Mouse (Mus musculus) hindbrain, embryonic 10.5 days (tissue): Measurements from ENCODE around the gene Cnpy1. TPM values are rescaled to one million over a fixed set of nuclear protein-coding genes. Genes with fewer than 3 reads are reported as not detected.

Source experiments
- DNase-seq: peaks from one replicate; pipeline ENCODE4 v3.0.0-alpha.2; 2017; ENCODE audit warnings: low spot score
- H3K27ac ChIP-seq: fragments of 300-500 bp; sonication (generic); 2 replicates; pipeline ENCODE4 v1.5.1; 2016; ENCODE audit warnings: mild to moderate bottlenecking, moderate library complexity
- H3K27me3 ChIP-seq: fragments of 300-500 bp; sonication (generic); 2 replicates; pipeline ENCODE4 v1.6.1; 2016; ENCODE audit warnings: mild to moderate bottlenecking; ENCODE audit not compliant: poor library complexity, insufficient read depth, severe bottlenecking
- H3K36me3 ChIP-seq: fragments of 300-500 bp; sonication (generic); 2 replicates; pipeline ENCODE4 v1.6.1; 2016; ENCODE audit warnings: mild to moderate bottlenecking, moderate library complexity
- H3K4me1 ChIP-seq: fragments of 300-500 bp; sonication (generic); replicated peaks from 2 replicates; pipeline ENCODE4 v1.6.1; 2016; ENCODE audit warnings: mild to moderate bottlenecking
- H3K4me3 ChIP-seq: fragments of 300-500 bp; sonication (generic); 2 replicates; pipeline ENCODE4 v1.5.1; 2016; ENCODE audit warnings: mild to moderate bottlenecking, moderate library complexity
- H3K9me3 ChIP-seq: fragments of 300-500 bp; sonication (generic); 2 replicates; pipeline ENCODE4 v1.6.1; 2016; ENCODE audit warnings: mild to moderate bottlenecking, moderate library complexity
- WGBS: fragments of 180-500 bp; shearing (Covaris S2); methylation state at CpG from one replicate; pipeline ENCODE4 v1.1.7; 2016; 5-methylcytosine and 5-hydroxymethylcytosine counted together
- polyA plus RNA-seq: library from polyadenylated mRNA; unstranded; fragments of >200 nt; fragmentation: Nextera tagmentation; extraction: Ambion mirVana; gene quantifications from 2 replicates; pipeline ENCODE4 v1.2.1, GENCODE M21; 2016

Cnpy1 gene
- polyA plus RNA-seq, 1 experiment from 2014 or later: 46.7 TPM

DNA sequence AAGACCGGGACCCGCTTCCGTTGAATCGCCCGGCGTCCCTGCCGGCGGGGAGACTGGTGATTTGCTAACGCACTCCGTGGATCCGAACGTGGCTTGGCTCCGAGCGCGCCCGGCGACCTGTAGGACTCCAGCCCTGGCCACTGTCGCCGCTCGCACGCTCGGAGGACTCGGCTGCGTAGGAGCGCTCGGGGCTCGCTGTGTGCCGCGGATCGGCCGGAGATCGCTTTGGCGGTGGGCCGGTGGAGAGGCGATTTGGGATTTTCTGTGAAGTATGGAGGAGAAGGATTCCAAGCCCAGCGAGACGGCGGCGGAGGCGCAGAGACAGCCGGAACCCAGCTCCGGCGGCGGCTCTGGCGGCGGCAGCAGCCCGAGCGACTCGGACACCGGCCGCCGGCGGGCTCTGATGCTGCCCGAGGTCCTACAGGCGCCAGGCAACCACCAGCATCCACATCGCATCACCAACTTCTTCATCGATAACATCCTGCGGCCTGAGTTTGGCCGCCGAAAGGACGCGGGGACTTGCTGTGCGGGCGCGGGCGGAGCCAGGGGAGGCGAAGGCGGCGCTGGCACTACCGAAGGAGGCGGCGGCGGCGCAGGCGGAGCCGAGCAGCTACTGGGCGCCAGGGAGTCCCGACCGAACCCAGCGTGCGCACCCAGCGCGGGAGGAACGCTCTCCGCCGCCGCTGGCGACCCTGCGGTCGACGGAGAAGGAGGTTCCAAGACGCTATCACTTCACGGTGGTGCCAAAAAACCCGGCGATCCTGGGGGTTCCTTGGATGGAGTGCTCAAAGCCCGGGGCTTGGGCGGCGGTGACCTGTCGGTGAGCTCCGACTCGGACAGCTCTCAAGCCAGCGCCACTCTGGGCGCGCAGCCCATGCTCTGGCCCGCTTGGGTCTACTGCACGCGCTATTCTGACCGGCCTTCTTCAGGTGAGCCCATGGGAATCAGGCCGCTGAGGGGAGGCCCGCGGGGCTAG, 79.1 kb downstream of the Cnpy1 start:
- H3K27ac ChIP-seq: peak overlapping the region; percentile 93
- peak; percentile 72 for DNase-seq
- no peaks in the 10 kb centered on the region for H3K9me3 ChIP-seq
- H3K27me3 ChIP-seq: peaks cover 98% of the 10 kb centered on the region
- peaks cover 32% of the 10 kb centered on the region for H3K36me3 ChIP-seq
- H3K4me3 ChIP-seq: peak overlapping the region; percentile 69
- WGBS: under 1% methylated on average over 111 of the region's 111 CpGs
- peaks cover 54% of the 10 kb centered on the region for H3K4me1 ChIP-seq

DNA sequence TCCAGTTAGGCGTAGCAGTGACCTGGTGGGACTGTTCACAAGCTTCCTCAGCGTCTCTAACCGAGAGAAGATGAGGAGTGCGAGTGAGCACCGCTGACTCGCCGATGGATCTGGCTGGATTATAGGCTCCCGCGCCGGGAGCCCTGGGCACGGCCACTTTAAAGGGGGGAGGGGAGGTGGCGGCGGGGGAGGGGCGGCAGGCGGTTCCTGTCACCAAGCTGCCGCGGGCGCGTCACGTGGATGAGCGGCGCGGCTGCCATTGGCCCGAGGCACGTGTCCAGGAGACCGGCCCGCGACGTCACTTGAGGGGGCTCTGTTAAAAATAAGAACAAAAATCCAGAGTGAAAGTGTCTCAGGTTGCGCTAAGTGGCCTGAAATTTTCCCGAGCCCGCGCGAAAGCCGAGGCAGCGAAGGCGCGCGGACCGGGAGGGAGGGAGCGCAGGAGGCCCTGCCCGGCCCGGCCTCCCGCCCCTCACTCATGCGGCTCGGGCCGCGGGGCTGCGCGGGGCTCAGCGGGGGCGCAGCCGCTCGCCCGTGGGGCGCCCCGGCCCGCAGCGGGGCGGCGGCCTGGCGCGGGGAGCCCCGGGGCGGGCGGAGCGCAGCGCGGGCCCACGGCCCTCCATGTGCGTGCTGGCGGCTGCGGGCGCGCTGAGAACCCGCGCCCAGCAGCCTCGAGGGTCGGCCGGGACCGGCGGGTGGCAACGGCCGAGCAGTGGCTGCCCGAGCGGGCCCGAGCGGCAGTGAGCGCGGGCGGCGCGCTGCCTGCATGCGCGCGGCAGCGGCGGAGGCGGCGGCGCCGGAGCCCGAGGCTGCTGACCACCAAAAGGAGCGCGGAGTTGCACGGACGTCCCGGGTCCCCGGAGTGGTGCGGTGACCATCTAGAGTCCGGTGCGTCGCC, 80.0 kb downstream of the Cnpy1 start, which contains the start of gene En2:
TSS of gene En2 (plus strand) at position 337 of the 898 bp plus-strand sequence.
- Histone ChIP-seq H3K27me3 (peaks cover 99% of the 10 kb centered on the region), H3K9me3 (no peaks in the 10 kb centered on the region), H3K27ac (peak within 1 kb of the TSS; percentile 93), H3K4me1 (peaks cover 52% of the 10 kb centered on the region), H3K36me3 (peaks cover 26% of the 10 kb centered on the region), H3K4me3 (peak within 1 kb of the TSS; percentile 69)
- DNase-seq: peak; percentile 90
- WGBS: 3% methylated on average over 113 of the region's 113 CpGs

DNA sequence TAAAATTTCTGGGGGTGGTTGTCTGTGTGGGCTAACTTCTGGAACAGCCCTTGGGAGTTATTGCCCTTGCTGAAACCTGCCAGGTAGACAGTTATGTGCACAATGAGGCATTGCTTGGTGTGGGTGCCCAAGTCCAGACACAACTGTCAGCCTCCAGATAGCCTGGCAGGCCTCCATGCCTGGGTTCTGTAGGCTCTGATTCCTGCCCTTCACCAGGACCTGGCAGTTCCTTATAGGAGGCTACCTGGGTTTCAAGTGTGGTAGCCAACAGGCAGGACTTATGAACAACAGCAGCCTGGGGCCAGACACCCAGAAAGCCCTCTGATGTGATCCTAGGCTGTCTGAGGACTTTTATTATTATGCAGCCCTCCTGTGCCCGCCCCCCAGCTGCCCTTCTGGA, 81.7 kb downstream of the Cnpy1 start:
- H3K4me3 ChIP-seq: peak overlapping the region; percentile 69
- no peak for DNase-seq
- H3K27me3 ChIP-seq: peaks cover 100% of the 10 kb centered on the region
- WGBS: 17% methylated on average over 1 of the region's 1 CpGs
- peaks cover 61% of the 10 kb centered on the region for H3K4me1 ChIP-seq
- peaks cover 12% of the 10 kb centered on the region for H3K36me3 ChIP-seq
- no peaks in the 10 kb centered on the region for H3K9me3 ChIP-seq
- H3K27ac ChIP-seq: 0 out of 2 replicates have a peak overlapping the region, but pooled peaks have one; percentile 23

DNA sequence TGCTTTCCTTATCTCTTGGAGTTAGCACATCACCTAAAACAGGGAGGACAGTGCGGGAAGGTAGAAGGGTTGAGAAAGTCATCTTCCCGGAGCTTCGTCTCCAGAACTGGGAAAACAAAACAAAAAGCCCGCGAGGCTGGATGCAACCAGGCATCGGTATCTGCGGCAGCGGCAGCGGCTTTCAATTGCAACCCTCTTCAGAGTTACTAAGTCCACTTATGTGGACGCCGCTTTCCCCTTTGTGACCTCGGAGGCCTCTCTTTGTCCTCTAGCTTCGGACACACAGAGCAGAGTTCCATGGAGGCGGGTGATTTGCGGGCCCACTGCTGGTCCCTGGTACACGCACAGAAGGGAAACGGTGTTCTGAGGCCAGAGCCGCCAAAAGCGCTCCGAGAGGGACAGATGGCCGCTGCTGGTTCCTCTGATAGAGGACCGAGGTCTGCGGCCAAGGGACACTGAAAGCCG, 83.6 kb downstream of the Cnpy1 start:
- Histone ChIP-seq H3K27me3 (peaks cover 100% of the 10 kb centered on the region), H3K9me3 (no peaks in the 10 kb centered on the region), H3K4me1 (peaks cover 79% of the 10 kb centered on the region), H3K27ac (peak overlapping the region; percentile 88), H3K4me3 (peak overlapping the region; percentile 48), H3K36me3 (no peaks in the 10 kb centered on the region)
- DNase-seq: peak; percentile 69
- under 1% methylated on average over 24 of the region's 24 CpGs for WGBS

DNA sequence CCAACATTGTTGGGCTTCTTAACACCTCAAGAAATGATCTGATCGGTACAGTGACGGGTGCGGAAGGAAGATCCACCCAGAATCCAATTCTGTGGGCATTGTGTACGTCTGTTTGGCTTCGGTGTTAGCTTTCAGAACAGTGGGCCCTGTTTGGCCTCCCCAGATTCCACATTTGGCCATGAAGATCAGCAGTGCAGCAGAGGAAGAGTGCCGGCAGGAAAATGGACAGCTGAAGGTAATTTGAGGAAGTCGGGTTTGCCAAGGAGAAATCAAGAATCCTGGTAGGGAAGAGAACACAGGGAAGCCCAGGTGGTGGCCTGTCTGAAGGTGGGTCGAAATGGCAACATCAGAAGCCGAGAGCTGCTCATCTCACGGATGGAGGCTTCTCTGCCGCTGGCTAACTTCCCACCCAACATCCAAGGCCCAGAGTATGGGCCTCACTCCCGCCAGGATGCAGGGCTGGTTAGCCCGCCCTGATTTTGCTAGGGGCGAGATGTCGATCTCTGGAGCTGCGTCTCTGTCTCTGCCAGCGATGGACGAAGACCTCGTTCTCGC, 84.1 kb downstream of the Cnpy1 start:
- WGBS: 2% methylated on average over 20 of the region's 20 CpGs
- Histone ChIP-seq H3K27ac (peak overlapping the region; percentile 88), H3K9me3 (no peaks in the 10 kb centered on the region), H3K4me3 (peak overlapping the region; percentile 48), H3K36me3 (no peaks in the 10 kb centered on the region), H3K4me1 (peaks cover 77% of the 10 kb centered on the region), H3K27me3 (peaks cover 100% of the 10 kb centered on the region)
- no peak for DNase-seq

DNA sequence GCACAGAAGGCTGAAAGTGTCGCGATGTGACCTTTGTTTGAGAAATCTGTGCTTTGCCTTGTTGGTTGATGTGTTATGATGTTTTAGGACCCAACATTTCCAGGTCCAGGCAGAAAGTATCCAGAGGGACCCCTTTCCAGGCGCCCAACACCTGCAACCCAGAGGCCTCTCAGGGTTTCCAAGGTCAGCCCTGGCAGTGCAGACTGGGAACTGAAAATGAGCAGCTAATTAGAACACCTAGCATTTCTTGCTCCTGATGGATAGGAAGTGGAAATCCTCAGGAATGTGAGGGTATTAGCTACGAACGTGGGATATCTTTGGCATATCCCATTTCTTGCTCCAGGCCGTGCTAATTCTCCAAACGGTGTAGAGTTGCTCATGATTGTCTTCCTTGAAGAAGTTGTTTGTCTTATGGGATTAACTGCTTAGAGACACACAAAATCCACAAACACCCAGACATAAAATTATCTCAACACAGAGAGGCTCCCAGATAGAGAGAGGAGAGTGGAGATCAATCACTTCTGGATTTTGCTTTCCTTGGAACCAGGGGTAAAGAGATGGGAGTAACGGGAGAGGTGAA, 85.6 kb downstream of the Cnpy1 start:
- Histone ChIP-seq H3K4me3 (peak overlapping the region; percentile 45), H3K27me3 (peaks cover 100% of the 10 kb centered on the region), H3K36me3 (no peaks in the 10 kb centered on the region), H3K4me1 (peaks cover 63% of the 10 kb centered on the region), H3K27ac (peak overlapping the region; percentile 87), H3K9me3 (no peaks in the 10 kb centered on the region)
- peak; percentile 31 for DNase-seq
- 3% methylated on average over 8 of the region's 8 CpGs for WGBS

DNA sequence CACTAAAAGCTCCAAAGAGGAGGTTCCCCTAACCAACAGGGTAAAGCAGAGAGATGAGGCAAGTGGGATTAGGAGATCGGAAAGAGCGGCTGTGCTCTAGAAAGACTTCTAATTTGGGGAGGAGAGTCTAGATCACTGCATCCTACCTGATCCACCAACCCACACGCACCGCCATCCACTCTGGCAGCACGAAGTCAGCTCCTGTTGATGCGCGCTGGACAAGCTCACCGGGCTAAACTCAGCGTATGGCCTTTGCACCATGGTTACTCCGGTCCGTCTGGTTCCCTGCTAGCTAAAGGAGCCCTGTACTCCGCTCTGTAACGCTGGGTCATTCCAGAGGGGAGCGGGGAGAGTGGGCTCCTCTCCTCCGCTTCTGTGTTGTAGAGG, 86.5 kb downstream of the Cnpy1 start:
- DNase-seq: peak; percentile 41
- Histone ChIP-seq H3K4me3 (peak overlapping the region; percentile 45), H3K36me3 (no peaks in the 10 kb centered on the region), H3K9me3 (no peaks in the 10 kb centered on the region), H3K27ac (peak overlapping the region; percentile 87), H3K4me1 (peaks cover 57% of the 10 kb centered on the region), H3K27me3 (peaks cover 99% of the 10 kb centered on the region)
- WGBS: 1% methylated on average over 15 of the region's 15 CpGs

DNA sequence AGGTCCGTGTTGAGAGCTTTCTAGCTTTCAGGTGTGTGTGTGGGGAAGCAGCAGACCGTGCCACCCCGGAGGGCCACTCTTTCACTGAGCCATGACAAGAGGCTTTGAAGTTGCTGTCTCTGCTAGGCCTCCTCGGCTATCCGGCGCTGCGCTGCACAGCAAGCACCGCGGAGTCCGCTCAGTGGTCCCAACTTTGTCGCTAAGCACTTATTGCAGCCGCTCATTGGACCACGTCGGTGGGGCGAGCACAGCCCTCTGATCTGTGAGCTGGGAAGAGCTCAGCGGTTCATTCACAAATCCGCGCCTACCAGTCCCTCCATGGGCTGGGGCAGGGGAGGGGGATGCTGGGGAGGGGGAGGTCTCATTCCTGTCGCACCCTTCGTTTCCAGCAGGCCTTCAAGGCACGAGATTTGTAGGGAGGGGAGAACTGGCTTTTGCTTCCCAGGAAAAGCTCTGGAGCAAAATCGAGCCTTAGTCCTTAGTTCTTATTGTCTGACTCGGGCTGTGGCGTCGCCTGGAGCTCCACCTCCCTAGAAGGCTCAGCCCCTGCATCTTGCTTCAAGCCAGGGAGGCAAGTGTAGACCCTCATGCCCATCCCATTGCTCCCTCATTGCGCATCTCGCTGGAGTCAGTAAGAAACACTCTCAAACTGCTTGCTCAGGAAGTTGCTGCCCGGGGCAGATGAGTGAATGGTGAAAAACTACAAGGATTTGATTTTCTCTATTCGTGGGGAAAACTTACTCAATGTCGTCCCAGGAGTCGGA, 87.1 kb downstream of the Cnpy1 start:
- H3K36me3 ChIP-seq: no peaks in the 10 kb centered on the region
- H3K9me3 ChIP-seq: no peaks in the 10 kb centered on the region
- peak overlapping the region; percentile 87 for H3K27ac ChIP-seq
- peak overlapping the region; percentile 45 for H3K4me3 ChIP-seq
- peaks cover 99% of the 10 kb centered on the region for H3K27me3 ChIP-seq
- H3K4me1 ChIP-seq: peaks cover 54% of the 10 kb centered on the region
- DNase-seq: peak; percentile 76
- WGBS: under 1% methylated on average over 31 of the region's 31 CpGs

DNA sequence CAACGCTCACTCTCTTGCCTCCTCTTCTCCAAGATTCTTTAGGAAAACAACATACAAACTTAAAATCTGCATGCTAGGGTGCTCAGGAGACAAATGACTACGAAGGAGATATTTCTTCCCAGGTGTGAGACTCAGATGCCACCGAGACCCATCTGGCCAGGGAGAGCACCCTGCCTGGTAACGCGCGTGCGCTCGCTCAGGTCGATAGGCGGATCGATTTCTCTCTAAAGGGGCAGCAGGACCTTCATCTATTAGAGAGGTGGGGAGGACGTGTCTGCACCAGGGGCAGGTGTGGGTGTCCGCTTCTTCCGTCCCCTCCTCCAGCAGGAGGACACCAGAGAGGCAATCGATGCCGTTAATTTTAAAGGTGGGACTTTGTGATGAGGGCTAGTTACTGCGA, 87.8 kb downstream of the Cnpy1 start:
- Histone ChIP-seq H3K9me3 (no peaks in the 10 kb centered on the region), H3K36me3 (no peaks in the 10 kb centered on the region), H3K4me3 (peak overlapping the region; percentile 45), H3K27me3 (peaks cover 99% of the 10 kb centered on the region), H3K27ac (peak overlapping the region; percentile 87), H3K4me1 (peaks cover 52% of the 10 kb centered on the region)
- no peak for DNase-seq
- WGBS: under 1% methylated on average over 17 of the region's 17 CpGs

DNA sequence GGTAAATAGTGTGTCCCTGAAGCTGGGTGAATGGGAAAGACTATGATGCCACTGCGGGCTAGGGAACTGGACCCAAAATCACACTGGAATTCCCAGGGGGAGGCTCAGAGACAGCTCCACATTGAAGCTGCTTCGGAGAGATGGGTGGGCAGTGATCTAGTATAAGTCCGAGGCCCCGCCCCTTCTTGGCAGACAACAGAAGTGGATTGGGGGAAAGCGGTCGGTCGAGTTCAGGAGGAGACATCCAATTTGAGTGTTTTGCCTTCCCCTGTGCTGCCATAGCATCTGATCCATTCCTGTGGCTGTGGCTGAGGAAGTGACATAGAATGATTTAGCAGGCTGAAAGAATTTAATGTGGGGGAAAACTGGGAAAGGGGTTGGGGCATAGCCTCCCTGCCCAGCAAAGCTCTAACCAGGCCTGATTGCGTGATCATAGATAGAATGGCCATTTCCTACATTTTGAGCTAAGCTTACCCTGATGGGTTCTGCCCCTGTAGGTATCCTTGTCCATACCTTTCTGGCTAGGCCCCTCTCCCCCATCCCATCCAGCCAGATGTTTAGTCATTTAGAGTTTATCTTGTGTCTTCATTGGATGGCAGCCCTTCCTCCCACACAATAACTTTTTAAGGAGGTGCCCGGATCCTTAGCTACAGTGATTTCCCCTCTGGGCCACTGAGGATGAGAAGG, 88.4 kb downstream of the Cnpy1 start:
- WGBS: 3% methylated on average over 9 of the region's 9 CpGs
- peak overlapping the region; percentile 45 for H3K4me3 ChIP-seq
- H3K36me3 ChIP-seq: no peaks in the 10 kb centered on the region
- peaks cover 46% of the 10 kb centered on the region for H3K4me1 ChIP-seq
- H3K9me3 ChIP-seq: no peaks in the 10 kb centered on the region
- DNase-seq: no peak
- H3K27ac ChIP-seq: peak overlapping the region; percentile 87; the same call in 1 of the 2 replicates
- H3K27me3 ChIP-seq: peaks cover 99% of the 10 kb centered on the region
